Mouse (Mus musculus) limb, embryonic 13.5 days (tissue): ENCODE results near the gene Med29. TPM values are rescaled to one million over a fixed set of nuclear protein-coding genes. Genes with fewer than 3 reads are reported as not detected.

Experiments used
- ATAC-seq: fragments of 200-750 bp; cut with Nextera tagmentation; 2 replicates; pipeline ENCODE4 v1.8.0; 2017; ENCODE audit warnings: low read depth, moderate number of reproducible peaks, moderate TSS enrichment; ENCODE audit not compliant: low FRiP score
- H3K27ac ChIP-seq: fragments of 300-500 bp; sonication (generic); 2 replicates; pipeline ENCODE4 v1.5.1; 2015; ENCODE audit warnings: inconsistent platforms, mild to moderate bottlenecking, moderate library complexity
- H3K27me3 ChIP-seq: fragments of 300-500 bp; sonication (generic); 2 replicates; pipeline ENCODE4 v1.6.1; 2015; ENCODE audit warnings: mild to moderate bottlenecking, inconsistent platforms
- H3K36me3 ChIP-seq: fragments of 300-500 bp; sonication (generic); 2 replicates; pipeline ENCODE4 v1.6.1; 2015; ENCODE audit warnings: inconsistent platforms, mild to moderate bottlenecking, moderate library complexity
- H3K4me1 ChIP-seq: fragments of 300-500 bp; sonication (generic); 2 replicates; pipeline ENCODE4 v1.6.1; 2015; ENCODE audit warnings: inconsistent platforms
- H3K4me2 ChIP-seq: fragments of 300-500 bp; sonication (generic); replicated peaks from 2 replicates; pipeline ENCODE4 v1.6.1; 2015; ENCODE audit warnings: inconsistent platforms, mild to moderate bottlenecking, moderate library complexity
- H3K4me3 ChIP-seq: fragments of 300-500 bp; sonication (generic); 2 replicates; pipeline ENCODE4 v1.5.1; 2015; ENCODE audit warnings: moderate library complexity, mild to moderate bottlenecking, inconsistent platforms
- H3K9ac ChIP-seq: fragments of 300-500 bp; sonication (generic); 2 replicates; pipeline ENCODE4 v1.6.1; 2015; ENCODE audit warnings: mild to moderate bottlenecking, inconsistent platforms
- H3K9me3 ChIP-seq: fragments of 300-500 bp; sonication (generic); 2 replicates; pipeline ENCODE4 v1.6.1; 2016; ENCODE audit warnings: inconsistent platforms
- WGBS: fragments of 180-500 bp; shearing (Covaris S2); methylation state at CpG from one replicate; pipeline ENCODE4 v1.1.7; 2015; 5-methylcytosine and 5-hydroxymethylcytosine counted together
- polyA plus RNA-seq: library from polyadenylated mRNA; unstranded; fragments of >200 nt; fragmentation: Nextera tagmentation; extraction: Ambion mirVana; gene quantifications from 2 replicates; pipeline ENCODE4 v1.2.1, GENCODE M21; 2015

Med29 gene
- polyA plus RNA-seq, 1 experiment from 2014 or later: 47.9 TPM

DNA sequence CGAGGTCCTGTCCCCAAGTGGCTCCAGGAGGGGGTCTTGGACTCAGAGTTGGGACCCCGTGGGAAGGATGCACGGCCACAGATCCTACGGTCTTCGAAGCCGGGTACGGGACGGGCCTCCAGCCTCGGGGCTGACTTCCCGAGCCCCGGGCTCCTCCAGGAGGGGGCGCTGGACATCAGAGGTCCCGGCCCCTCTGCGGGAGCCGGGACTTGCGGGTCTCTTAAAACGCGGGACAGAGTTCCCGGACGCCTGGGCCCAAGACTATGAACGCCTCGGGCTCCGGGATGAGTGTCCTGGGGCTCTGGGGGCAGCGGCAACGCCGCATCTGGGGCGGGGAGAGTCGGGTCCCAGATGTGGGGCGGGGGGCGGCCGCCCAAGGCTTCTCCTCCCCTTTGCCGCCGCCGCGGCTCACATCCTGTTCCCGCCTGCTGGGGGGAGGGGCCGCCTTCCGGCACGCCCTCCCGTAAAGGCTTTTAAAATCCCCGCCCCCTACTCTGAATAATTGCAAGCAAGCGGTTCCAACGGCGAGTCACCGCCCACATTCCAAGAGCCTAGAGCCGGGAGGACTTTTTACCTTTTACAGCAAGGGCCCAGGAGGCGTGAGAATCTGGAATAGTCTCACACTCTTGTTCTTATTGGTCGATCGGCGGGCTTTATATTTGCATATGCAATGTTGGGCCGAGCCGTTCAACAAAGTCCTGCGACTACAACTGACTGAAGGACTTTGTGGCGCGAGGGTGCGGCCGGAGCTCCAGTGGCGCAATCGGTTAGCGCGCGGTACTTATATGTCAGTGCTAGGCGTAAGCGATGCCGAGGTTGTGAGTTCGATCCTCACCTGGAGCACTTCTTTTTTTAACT, 20.0 kb downstream of the Med29 start, which contains the start of gene Plekhg2:
Gene Plekhg2, minus strand, starts transcription at position 349 of the 858 bp plus-strand sequence.
- H3K4me1 ChIP-seq: peaks cover 54% of the 10 kb centered on the region
- under 1% methylated on average over 61 of the region's 66 CpGs for WGBS
- peak within 1 kb of the TSS; percentile 86 for H3K4me3 ChIP-seq
- H3K9ac ChIP-seq: peak within 1 kb of the TSS; percentile 94
- H3K27ac ChIP-seq: peak within 1 kb of the TSS; percentile 97
- peak; percentile 92 for ATAC-seq
- H3K4me2 ChIP-seq: peak within 1 kb of the TSS; percentile 98
- no peaks in the 10 kb centered on the region for H3K9me3 ChIP-seq
- peaks cover 32% of the 10 kb centered on the region for H3K36me3 ChIP-seq
- H3K27me3 ChIP-seq: no peaks in the 10 kb centered on the region

DNA sequence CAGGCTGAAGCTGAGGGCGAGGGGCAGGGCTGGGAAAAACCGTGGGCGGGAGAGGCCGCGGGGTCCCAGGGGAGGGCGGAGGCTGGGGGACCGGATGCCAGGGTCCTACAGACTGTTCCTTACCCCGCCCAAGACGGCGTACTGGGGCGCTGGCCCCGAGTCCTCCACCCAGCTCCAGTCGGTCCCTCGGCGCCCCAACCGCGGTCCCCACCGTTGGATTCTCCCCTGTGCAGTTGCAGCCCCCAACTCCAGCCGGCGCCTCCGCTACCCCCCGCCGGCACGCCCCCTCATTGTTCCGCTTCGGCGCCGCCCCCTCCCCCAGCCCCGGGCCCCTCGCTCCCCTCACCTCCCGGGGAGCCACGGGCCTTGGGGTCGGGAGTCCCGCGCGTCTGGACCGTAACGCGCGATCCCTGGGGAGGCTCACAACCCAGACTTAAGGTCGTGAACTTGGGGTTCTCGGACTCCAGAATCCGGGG, 21.0 kb downstream of the Med29 start:
- Histone ChIP-seq H3K9me3 (no peaks in the 10 kb centered on the region), H3K27ac (peak overlapping the region; percentile 97), H3K4me2 (peak overlapping the region; percentile 98), H3K4me3 (peak overlapping the region; percentile 86), H3K27me3 (no peaks in the 10 kb centered on the region), H3K36me3 (peaks cover 39% of the 10 kb centered on the region), H3K4me1 (peaks cover 46% of the 10 kb centered on the region), H3K9ac (peak overlapping the region; percentile 94)
- under 1% methylated on average over 41 of the region's 43 CpGs for WGBS
- no peak for ATAC-seq

DNA sequence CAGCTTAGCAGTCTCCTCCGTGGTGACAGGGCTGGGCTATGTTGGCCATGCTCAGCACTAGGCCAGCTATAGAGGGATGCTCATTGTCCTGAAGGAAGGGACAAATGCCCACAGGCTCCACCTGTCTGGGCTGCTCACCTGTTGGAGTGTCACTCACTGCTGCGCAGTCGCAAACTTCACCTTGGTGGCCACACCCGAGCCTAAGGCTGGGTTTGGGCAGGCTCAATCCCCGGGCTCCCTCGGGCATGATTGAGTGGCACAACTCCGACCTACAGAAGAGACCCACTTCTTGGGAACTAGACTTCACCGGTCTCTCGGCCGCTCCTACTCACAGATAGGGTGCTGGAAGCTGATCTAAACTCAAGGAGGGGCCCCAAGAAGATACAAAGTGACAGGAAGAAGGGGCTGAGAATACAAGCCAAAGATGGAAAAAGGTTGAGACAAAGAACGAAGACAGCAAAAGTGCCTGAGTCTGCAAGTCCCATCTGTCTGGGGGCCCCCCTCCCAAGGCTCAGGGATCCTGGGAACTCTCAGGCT, 21.5 kb downstream of the Med29 start:
- Histone ChIP-seq H3K27ac (peak overlapping the region; percentile 97), H3K4me2 (peak overlapping the region; percentile 98)
- WGBS: 5% methylated on average over 11 of the region's 11 CpGs

DNA sequence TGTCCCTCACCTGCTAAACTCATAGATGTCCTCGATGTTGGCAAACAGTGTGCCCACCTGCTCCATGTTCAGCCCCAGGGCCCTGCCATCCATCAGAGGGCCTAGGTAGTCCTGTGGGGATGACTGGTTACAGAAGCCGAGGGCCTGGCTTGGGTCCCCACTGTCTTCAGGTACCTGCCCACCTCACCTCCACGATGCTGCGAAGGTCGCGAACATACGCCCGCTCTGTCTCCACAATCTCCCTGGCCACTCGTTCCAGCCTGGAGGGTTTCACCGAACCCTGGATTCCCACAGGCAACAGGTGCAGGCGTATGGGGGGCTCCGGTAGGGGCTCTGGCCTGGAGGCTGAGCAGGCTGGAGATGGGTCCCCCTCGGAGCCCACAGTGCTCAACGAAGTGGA, 22.5 kb downstream of the Med29 start:
- Histone ChIP-seq H3K4me3 (peak overlapping the region; percentile 86), H3K9me3 (no peaks in the 10 kb centered on the region), H3K27me3 (no peaks in the 10 kb centered on the region), H3K27ac (no peak overlapping the region), H3K4me2 (peak overlapping the region; percentile 98), H3K9ac (peak overlapping the region; percentile 94), H3K36me3 (peaks cover 53% of the 10 kb centered on the region), H3K4me1 (peaks cover 36% of the 10 kb centered on the region)
- WGBS: 92% methylated on average over 14 of the region's 14 CpGs
- no peak for ATAC-seq

More for the DNA sequence above, 21.5 kb downstream of the Med29 start:
- Histone ChIP-seq H3K36me3 (peaks cover 44% of the 10 kb centered on the region), H3K9ac (peak overlapping the region; percentile 94), H3K4me3 (peak overlapping the region; percentile 86), H3K9me3 (no peaks in the 10 kb centered on the region), H3K4me1 (peaks cover 40% of the 10 kb centered on the region), H3K27me3 (no peaks in the 10 kb centered on the region)
- ATAC-seq: no peak

DNA sequence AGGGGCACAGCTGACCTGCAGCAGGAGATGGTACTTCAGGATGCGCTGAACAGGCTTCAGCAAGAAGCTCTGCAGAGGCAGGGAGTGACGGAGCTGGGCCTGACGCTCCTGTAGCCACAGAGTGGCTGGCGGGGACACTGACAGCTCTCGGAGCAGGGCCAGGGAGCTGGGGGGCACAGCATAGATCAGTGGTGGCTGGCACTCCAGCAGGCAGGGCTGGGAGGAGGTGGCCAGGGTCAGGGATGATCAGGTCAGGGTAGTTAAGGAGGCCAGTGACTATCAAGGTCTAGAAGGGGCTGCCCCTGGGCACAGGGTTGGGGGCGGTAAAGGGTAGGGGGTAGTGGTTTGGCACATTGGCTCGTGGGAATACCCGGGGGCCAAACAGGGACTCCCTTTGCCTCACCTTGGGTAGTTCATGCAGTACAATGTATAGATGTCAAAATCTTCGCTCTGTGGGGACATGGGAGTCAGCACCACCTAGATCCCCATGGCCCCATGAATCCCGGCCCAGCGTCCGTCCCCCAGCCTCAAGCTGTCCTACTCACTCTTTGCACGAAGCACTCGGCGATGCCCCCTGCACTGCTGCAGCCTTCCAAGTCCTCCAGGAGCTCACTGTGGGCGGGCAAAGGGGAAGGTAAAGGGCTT, 24.1 kb downstream of the Med29 start:
- no peak for ATAC-seq
- H3K9me3 ChIP-seq: no peaks in the 10 kb centered on the region
- peaks cover 24% of the 10 kb centered on the region for H3K4me1 ChIP-seq
- H3K27ac ChIP-seq: no peak overlapping the region
- 92% methylated on average over 16 of the region's 16 CpGs for WGBS
- H3K36me3 ChIP-seq: peaks cover 70% of the 10 kb centered on the region
- no peak overlapping the region for H3K4me3 ChIP-seq
- no peak overlapping the region for H3K4me2 ChIP-seq
- no peaks in the 10 kb centered on the region for H3K27me3 ChIP-seq
- H3K9ac ChIP-seq: peak overlapping the region; percentile 45

DNA sequence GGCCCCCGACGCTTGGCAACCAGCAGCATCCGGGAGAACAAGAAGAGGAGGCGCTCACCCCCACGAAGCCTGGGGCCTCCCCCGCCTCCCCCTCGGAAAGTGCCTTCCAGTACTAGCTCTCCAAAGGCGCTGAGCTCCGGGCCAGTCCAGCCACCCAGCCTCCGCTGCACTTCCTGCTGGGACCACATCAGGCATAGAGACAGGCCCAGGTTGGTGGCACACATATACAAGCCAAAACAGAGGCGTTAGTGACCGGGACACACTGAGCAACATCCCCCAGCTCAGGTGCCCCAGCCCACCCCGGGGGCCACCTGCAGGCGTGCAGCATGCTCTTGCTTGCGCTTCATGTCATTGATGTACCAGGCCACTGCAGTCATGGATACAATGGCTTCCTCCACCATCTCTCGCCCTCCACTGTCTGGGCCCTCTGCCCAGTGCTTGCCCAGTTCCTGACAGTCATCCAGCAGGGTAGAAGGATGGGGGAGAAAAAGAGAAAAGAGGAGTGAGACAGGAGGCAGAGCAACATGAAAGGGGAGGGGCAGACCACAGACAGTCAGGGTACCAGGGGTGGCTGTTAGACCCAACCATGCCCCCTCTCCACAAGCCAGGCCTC, 24.7 kb downstream of the Med29 start:
- WGBS: 92% methylated on average over 16 of the region's 16 CpGs
- H3K9me3 ChIP-seq: no peaks in the 10 kb centered on the region
- peaks cover 24% of the 10 kb centered on the region for H3K4me1 ChIP-seq
- no peak overlapping the region for H3K4me2 ChIP-seq
- ATAC-seq: no peak
- H3K4me3 ChIP-seq: no peak overlapping the region
- H3K9ac ChIP-seq: peak overlapping the region; percentile 45; the same call in 1 of the 2 replicates
- no peak overlapping the region for H3K27ac ChIP-seq
- no peaks in the 10 kb centered on the region for H3K27me3 ChIP-seq
- H3K36me3 ChIP-seq: peaks cover 76% of the 10 kb centered on the region

DNA sequence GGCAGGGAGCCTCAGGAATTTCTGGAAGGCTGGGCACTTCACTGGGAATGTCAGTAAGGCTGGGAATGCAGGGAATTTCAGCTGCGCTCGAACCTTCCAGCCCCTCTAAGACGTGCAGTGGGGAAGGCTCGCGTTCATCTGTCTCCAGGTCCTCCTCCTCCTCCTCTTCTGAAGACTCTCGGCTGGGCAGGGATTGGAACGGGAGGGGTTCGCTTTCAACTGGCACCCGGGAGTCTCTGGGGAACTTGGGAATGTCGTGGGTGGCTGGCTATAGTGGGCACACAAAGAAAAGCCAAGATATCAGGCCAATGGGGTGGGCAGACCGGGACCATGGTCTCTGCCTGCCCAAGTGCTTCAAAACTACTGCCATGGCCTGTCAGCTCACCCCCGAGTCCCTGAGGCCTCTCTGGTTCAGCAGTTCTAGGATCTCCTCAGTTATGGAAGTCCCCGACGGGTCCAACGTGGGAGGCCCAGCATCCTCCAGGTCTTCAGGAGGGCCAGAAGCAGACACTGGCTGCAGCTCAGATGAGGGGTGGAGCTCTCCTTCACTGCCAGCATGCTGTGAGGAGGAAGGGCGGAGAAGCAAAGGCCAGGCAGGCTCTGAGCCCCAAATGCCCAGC, 30.0 kb downstream of the Med29 start:
- no peak overlapping the region for H3K4me3 ChIP-seq
- 87% methylated on average over 16 of the region's 16 CpGs for WGBS
- peaks cover 13% of the 10 kb centered on the region for H3K4me1 ChIP-seq
- no peak overlapping the region for H3K9ac ChIP-seq
- H3K27me3 ChIP-seq: no peaks in the 10 kb centered on the region
- H3K4me2 ChIP-seq: no peak overlapping the region
- no peak for ATAC-seq
- no peak overlapping the region for H3K27ac ChIP-seq
- peaks cover 96% of the 10 kb centered on the region for H3K36me3 ChIP-seq
- H3K9me3 ChIP-seq: no peaks in the 10 kb centered on the region

DNA sequence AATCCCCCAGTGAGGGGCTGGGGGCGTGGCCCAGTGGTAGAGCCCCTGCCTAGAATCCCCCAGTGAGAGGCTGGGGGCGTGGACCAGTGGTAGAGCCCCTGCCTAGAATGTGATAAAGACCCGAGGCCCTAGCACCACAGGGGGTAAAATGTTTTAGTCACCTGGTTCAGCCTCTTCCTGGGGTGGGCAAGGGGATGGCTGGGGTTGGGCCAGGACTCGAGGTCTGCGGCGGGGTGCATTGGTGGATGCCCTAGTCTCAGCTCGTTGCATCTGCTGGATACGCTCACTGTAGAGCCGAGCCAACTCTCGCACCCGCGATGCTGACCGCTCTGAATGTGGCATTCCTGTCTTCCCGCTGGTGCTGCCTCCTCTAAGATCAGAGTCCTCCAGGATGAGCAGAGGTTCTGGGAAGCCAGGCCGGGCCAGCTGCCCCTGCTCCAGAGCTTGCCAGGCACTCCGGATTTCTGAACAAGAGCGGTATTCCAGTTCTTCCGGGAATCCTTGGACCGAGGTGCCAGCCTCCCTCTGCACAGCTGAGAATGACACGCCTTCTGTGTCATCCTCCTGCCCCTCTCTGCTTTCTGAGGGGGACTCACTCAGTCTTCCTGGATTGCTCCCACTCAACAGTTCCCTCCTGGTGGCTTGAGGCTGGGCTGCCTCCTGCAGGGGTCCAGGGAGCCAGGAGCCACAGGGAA, 30.7 kb downstream of the Med29 start:
- H3K4me3 ChIP-seq: no peak overlapping the region
- no peak for ATAC-seq
- H3K27me3 ChIP-seq: no peaks in the 10 kb centered on the region
- H3K9me3 ChIP-seq: no peaks in the 10 kb centered on the region
- no peak overlapping the region for H3K27ac ChIP-seq
- peaks cover 21% of the 10 kb centered on the region for H3K4me1 ChIP-seq
- no peak overlapping the region for H3K9ac ChIP-seq
- H3K4me2 ChIP-seq: no peak overlapping the region
- WGBS: 96% methylated on average over 20 of the region's 20 CpGs
- peaks cover 88% of the 10 kb centered on the region for H3K36me3 ChIP-seq

DNA sequence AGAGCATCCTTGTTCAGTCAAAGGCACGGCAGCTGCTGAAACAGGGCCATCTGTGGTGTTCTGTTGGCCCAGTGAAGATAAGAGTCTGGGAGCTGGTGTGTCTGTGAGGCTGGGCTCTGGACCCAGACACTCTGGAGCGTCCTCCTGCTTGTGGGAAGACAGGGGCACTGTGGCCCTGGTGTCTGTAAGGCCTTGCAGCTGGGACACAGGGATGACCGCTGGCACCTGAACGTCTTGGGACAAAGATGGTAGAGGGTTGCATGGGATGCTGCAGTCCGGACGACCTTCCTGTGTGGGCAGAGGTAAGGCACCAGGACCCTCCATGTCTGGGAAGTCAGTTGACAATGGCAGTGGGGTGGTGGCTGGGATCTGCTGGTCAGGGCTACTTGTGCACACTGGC, 32.2 kb downstream of the Med29 start:
- ATAC-seq: no peak

DNA sequence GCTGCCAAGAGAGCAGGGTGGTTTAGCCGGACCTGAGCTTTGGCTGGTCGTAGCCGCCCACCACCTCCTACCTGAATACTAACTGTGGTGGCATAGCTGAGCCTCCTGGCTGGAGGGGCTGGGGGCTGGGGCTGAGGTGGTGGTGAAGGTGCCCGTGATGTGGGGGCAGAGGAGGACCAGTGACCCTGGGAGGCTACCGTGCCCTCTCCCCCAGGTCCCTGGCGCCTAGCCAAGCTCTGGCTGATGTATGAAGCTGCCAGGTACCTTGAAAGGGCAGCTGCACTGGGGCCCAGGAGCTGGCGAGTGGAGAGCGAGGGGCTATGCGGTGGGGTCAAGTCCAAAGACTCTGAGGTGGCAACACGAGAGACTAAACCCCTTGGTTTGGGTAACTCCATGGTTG, 32.7 kb downstream of the Med29 start:
- H3K36me3 ChIP-seq: peaks cover 76% of the 10 kb centered on the region
- H3K9ac ChIP-seq: no peak overlapping the region
- H3K27me3 ChIP-seq: no peaks in the 10 kb centered on the region
- H3K4me2 ChIP-seq: no peak overlapping the region
- H3K27ac ChIP-seq: no peak overlapping the region
- WGBS: 95% methylated on average over 10 of the region's 10 CpGs
- no peak for ATAC-seq
- H3K4me3 ChIP-seq: no peak overlapping the region
- no peaks in the 10 kb centered on the region for H3K9me3 ChIP-seq
- H3K4me1 ChIP-seq: peaks cover 24% of the 10 kb centered on the region

More for the DNA sequence above, 32.2 kb downstream of the Med29 start:
- H3K36me3 ChIP-seq: peaks cover 76% of the 10 kb centered on the region
- no peak overlapping the region for H3K4me2 ChIP-seq
- peaks cover 24% of the 10 kb centered on the region for H3K4me1 ChIP-seq
- H3K9me3 ChIP-seq: no peaks in the 10 kb centered on the region
- no peak overlapping the region for H3K4me3 ChIP-seq
- no peak overlapping the region for H3K27ac ChIP-seq
- 96% methylated on average over 6 of the region's 6 CpGs for WGBS
- no peaks in the 10 kb centered on the region for H3K27me3 ChIP-seq
- no peak overlapping the region for H3K9ac ChIP-seq

DNA sequence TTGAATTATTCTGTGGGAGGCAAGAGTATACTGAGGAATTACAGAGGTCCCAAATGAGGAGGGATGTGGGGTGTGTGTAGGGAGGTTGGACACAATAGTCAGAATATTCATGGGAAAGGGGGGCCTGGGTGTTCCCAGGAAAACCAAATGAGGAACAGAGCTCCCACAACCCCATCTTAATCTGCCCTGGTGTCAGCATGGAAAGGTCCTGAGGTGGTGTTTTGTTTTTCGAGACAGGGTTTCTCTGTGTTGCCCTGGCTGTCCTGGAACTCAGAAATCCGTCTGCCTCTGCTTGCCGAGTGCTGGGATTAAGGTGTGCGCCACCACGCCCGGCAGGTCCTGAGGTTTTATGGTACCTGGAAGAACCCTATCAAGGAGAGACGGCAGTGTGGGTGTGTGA, 34.1 kb downstream of the Med29 start:
- peaks cover 75% of the 10 kb centered on the region for H3K36me3 ChIP-seq
- H3K27ac ChIP-seq: peak overlapping the region; percentile 81; the same call in 1 of the 2 replicates
- 63% methylated on average over 7 of the region's 7 CpGs for WGBS
- no peak overlapping the region for H3K4me2 ChIP-seq
- H3K9ac ChIP-seq: peak overlapping the region; percentile 25; the same call in 1 of the 2 replicates
- ATAC-seq: no peak
- H3K9me3 ChIP-seq: no peaks in the 10 kb centered on the region
- H3K4me3 ChIP-seq: no peak overlapping the region
- H3K4me1 ChIP-seq: peaks cover 24% of the 10 kb centered on the region
- no peaks in the 10 kb centered on the region for H3K27me3 ChIP-seq
